Mouse (Mus musculus): ENCODE measurements at regions not wholly inside any gene's neighbourhood (a gene's known extent, or its start where the extent isn't known, plus 50 kb on each side); places are given as distances from the start of the nearest gene placed in this dataset.

DNA sequence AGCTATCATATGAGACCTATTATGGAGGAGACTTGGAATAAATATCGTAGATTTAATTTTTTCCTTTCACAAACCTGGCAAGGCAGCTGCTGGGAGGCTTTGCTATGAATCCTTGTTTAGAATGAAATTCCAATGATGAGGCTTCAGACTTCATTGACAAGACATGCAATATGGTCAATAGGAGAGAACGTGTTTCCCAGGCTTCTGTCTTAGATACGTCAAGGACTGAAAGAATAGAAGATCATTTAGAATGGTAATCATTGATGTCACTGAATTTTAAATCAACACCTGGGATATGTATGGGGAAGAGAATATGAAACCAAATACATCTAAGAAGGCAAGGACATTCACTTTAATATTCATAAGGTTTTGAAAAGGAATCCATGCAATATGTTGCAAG is 1393.6 kb downstream of the Efnb2 start:
- no peak for TF ChIP-seq POLR2A (IDR thresholded peaks at IDR 0.05; ENCODE audit: low read depth, low read length)
- no peak for TF ChIP-seq CTCF (IDR thresholded peaks at IDR 0.05; ENCODE audit: borderline replicate concordance, insufficient read depth, low read length)

Data from embryonic fibroblast, embryonic 13.5 days (primary cell).